Mouse (Mus musculus) hindbrain, embryonic 13.5 days (tissue): ENCODE measurements around the gene Camkmt. TPM values are rescaled to one million over a fixed set of nuclear protein-coding genes. Genes with fewer than 3 reads are reported as not detected.

ENCODE experiments used
- ATAC-seq: fragments of 200-750 bp; cut with Nextera tagmentation; 2 replicates; pipeline ENCODE4 v1.8.0; 2017; ENCODE audit warnings: moderate TSS enrichment; ENCODE audit not compliant: low FRiP score
- H3K27ac ChIP-seq: fragments of 300-500 bp; sonication (generic); 2 replicates; pipeline ENCODE4 v1.5.1; 2015; ENCODE audit warnings: inconsistent platforms, mild to moderate bottlenecking, moderate library complexity
- H3K27me3 ChIP-seq: fragments of 300-500 bp; sonication (generic); 2 replicates; pipeline ENCODE4 v1.6.1; 2015; ENCODE audit warnings: mild to moderate bottlenecking, inconsistent platforms
- H3K36me3 ChIP-seq: fragments of 300-500 bp; sonication (generic); 2 replicates; pipeline ENCODE4 v1.6.1; 2015; ENCODE audit warnings: mild to moderate bottlenecking, inconsistent platforms
- H3K4me1 ChIP-seq: fragments of 300-500 bp; sonication (generic); replicated peaks from 2 replicates; pipeline ENCODE4 v1.6.1; 2015; ENCODE audit warnings: inconsistent platforms
- H3K4me2 ChIP-seq: fragments of 300-500 bp; sonication (generic); 2 replicates; pipeline ENCODE4 v1.6.1; 2015; ENCODE audit warnings: inconsistent platforms, mild to moderate bottlenecking, moderate library complexity
- H3K4me3 ChIP-seq: fragments of 300-500 bp; sonication (generic); 2 replicates; pipeline ENCODE4 v1.5.1; 2015; ENCODE audit warnings: mild to moderate bottlenecking, inconsistent platforms
- H3K9ac ChIP-seq: fragments of 300-500 bp; sonication (generic); 2 replicates; pipeline ENCODE4 v1.6.1; 2015; ENCODE audit warnings: mild to moderate bottlenecking, inconsistent platforms
- H3K9me3 ChIP-seq: fragments of 300-500 bp; sonication (generic); 2 replicates; pipeline ENCODE4 v1.6.1; 2016; ENCODE audit warnings: inconsistent platforms
- WGBS: fragments of 180-500 bp; shearing (Covaris S2); methylation state at CpG from one replicate; pipeline ENCODE4 v1.1.7; 2015; 5-methylcytosine and 5-hydroxymethylcytosine counted together
- polyA plus RNA-seq: library from polyadenylated mRNA; unstranded; fragments of >200 nt; fragmentation: Nextera tagmentation; extraction: Ambion mirVana; gene quantifications from 2 replicates; pipeline ENCODE4 v1.2.1, GENCODE M21; 2015

Camkmt gene
- polyA plus RNA-seq, 1 experiment from 2014 or later, result 18.3 TPM

GRCm38 (mm10) chr17:85495012-85495754 is 404.8 kb downstream of the Camkmt start:
- no peaks in the 10 kb centered on the region for H3K4me1 ChIP-seq
- 98% methylated on average over 3 of the region's 3 CpGs for whole genome bisulfite sequencing
- no peak overlapping the region for H3K4me3 ChIP-seq
- no peaks in the 10 kb centered on the region for H3K36me3 ChIP-seq
- H3K9me3 ChIP-seq, result peaks cover 11% of the 10 kb centered on the region
- no peak overlapping the region for H3K9ac ChIP-seq
- no peak overlapping the region for H3K4me2 ChIP-seq
- no peak for ATAC-seq
- no peak overlapping the region for H3K27ac ChIP-seq
- peaks cover 49% of the 10 kb centered on the region for H3K27me3 ChIP-seq

- H3K36me3 ChIP-seq, result no peaks in the 10 kb centered on the region
- H3K4me1 ChIP-seq, result no peaks in the 10 kb centered on the region
- 94% methylated on average over 6 of the region's 6 CpGs for WGBS
- no peak overlapping the region for H3K4me2 ChIP-seq
- H3K9ac ChIP-seq, result no peak overlapping the region
- ATAC-seq, result no peak
- peaks cover 43% of the 10 kb centered on the region for H3K27me3 ChIP-seq
- H3K27ac ChIP-seq, result no peak overlapping the region
- H3K9me3 ChIP-seq, result peaks cover 11% of the 10 kb centered on the region
- no peak overlapping the region for H3K4me3 ChIP-seq
Measured at GRCm38 (mm10) chr17:85495871-85496270, 405.5 kb downstream of the Camkmt start.

GRCm38 (mm10) chr17:85504888-85505287 is 414.5 kb downstream of the Camkmt start:
- Histone ChIP-seq H3K36me3 (no peaks in the 10 kb centered on the region), H3K27ac (no peak overlapping the region), H3K9ac (no peak overlapping the region), H3K27me3 (0 out of 2 replicates have a peak, but pooled peaks cover 13% of the 10 kb centered on the region), H3K4me1 (no peaks in the 10 kb centered on the region), H3K9me3 (no peaks in the 10 kb centered on the region), H3K4me2 (no peak overlapping the region), H3K4me3 (no peak overlapping the region)
- ATAC-seq, result no peak

GRCm38 (mm10) chr17:85506206-85507088 is 416.1 kb downstream of the Camkmt start:
- Histone ChIP-seq H3K4me2 (no peak overlapping the region), H3K4me3 (no peak overlapping the region), H3K9ac (no peak overlapping the region), H3K36me3 (no peaks in the 10 kb centered on the region), H3K4me1 (no peaks in the 10 kb centered on the region), H3K27me3 (0 out of 2 replicates have a peak, but pooled peaks cover 6% of the 10 kb centered on the region), H3K27ac (no peak overlapping the region), H3K9me3 (no peaks in the 10 kb centered on the region)
- WGBS, result 78% methylated on average over 15 of the region's 15 CpGs
- no peak for ATAC-seq

GRCm38 (mm10) chr17:85507089-85507460 is 416.7 kb downstream of the Camkmt start:
- Histone ChIP-seq H3K9me3 (no peaks in the 10 kb centered on the region), H3K27me3 (0 out of 2 replicates have a peak, but pooled peaks cover 3% of the 10 kb centered on the region), H3K4me2 (no peak overlapping the region), H3K4me3 (no peak overlapping the region), H3K36me3 (no peaks in the 10 kb centered on the region), H3K4me1 (no peaks in the 10 kb centered on the region), H3K27ac (no peak overlapping the region), H3K9ac (no peak overlapping the region)
- WGBS, result 87% methylated on average over 4 of the region's 4 CpGs
- ATAC-seq, result no peak

Other genes starting within 250 kb of the Camkmt start
- gene Ppm1b, start 133.8 kb upstream of the Camkmt start, polyA plus RNA-seq, result 89.6 and 97.2 TPM in 2 replicates
- gene Slc3a1, start 62.2 kb upstream of the Camkmt start, polyA plus RNA-seq, result 0.32 and 0.47 TPM in 2 replicates
- 83.0 and 83.1 TPM in 2 replicates for gene Prepl, start 311 bp upstream of the Camkmt start, polyA plus RNA-seq